ENCODE assay signal across 29 mouse cellular contexts in genomic region chr16:14309833-14310232, GRCm38 (mm10). TPM values are rescaled to one million over a fixed set of nuclear protein-coding genes. Genes with fewer than 3 reads are reported as not detected.
A peak's percentile ranks its signal among the peaks of the same experiment; 100 is the strongest.
DNase-seq lines count a peak whose midpoint lies in the region; ATAC-seq and TF ChIP-seq lines count a peak whose summit lies in the region.
"Had no signal": no experiment of that assay in that cellular context is flagged by ENCODE, and none has a peak within 500 bp of the region (broad histone marks: within the 10 kb centered on the region; RNA-seq: fewer than 3 reads in every experiment).

No protein-coding gene starts in this region.

- no peak for TF ChIP-seq POLR2A in MEL (IDR thresholded peaks at IDR 0.05; ENCODE audit: control insufficient read depth in 1 of 2, insufficient read depth in 1 of 2, low read depth in 1 of 2, low read length in 2 of 2, poor library complexity in 1 of 2)

- TF ChIP-seq EP300 in MEL (IDR thresholded peaks at IDR 0.05; ENCODE audit: low read depth in 1 of 2, low read length in 2 of 2): peak; percentile 88 to 90
- peak; percentile 57 for TF ChIP-seq EP300 in liver, postnatal 0 days (IDR thresholded peaks at IDR 0.05; ENCODE audit: low read depth)

- TF ChIP-seq CTCF in MEL (IDR thresholded peaks at IDR 0.05 in 2 of 3, conservative IDR thresholded peaks at IDR 0.05 in 1 of 3; ENCODE audit: control insufficient read depth in 1 of 3, insufficient read depth in 1 of 3, low read depth in 2 of 3, low read length in 3 of 3, poor library complexity in 1 of 3, severe bottlenecking in 1 of 3): no peak
- TF ChIP-seq CTCF in liver, postnatal 0 days (IDR thresholded peaks at IDR 0.05; ENCODE audit: low read depth): no peak

- no peak overlapping the region for H3K4me3 ChIP-seq in MEL (ENCODE audit: control insufficient read depth in 1 of 2, insufficient read depth in 1 of 2, low read depth in 2 of 2, low read length in 2 of 2)
- 0 out of 2 replicates have a peak overlapping the region, but pooled peaks have one; percentile 4 for H3K4me3 ChIP-seq in liver, embryonic 12.5 days
- H3K4me3 ChIP-seq in liver, postnatal 0 days (ENCODE audit: low read depth, low read length): no peak overlapping the region
- H3K4me3 ChIP-seq: embryonic facial prominence, embryonic 13.5 days; heart, embryonic 10.5 days; heart, embryonic 15.5 days; hindbrain, embryonic 12.5 days; intestine, embryonic 15.5 days; limb, embryonic 12.5 days had no signal

- H3K9me3 ChIP-seq in MEL (replicated peaks; ENCODE audit: insufficient read depth, low read length): no peaks in the 10 kb centered on the region
- H3K9me3 ChIP-seq in liver, embryonic 12.5 days (replicated peaks): no peaks in the 10 kb centered on the region
- no peaks in the 10 kb centered on the region for H3K9me3 ChIP-seq in liver, postnatal 0 days (ENCODE audit: low read length)
- H3K9me3 ChIP-seq: embryonic facial prominence, embryonic 13.5 days; heart, embryonic 10.5 days; heart, embryonic 15.5 days; hindbrain, embryonic 12.5 days; intestine, embryonic 15.5 days; limb, embryonic 12.5 days had no signal

- H3K4me1 ChIP-seq in MEL (ENCODE audit: control insufficient read depth in 1 of 2, insufficient read depth in 2 of 2, low read length in 2 of 2): peaks cover 13 to 39% of the 10 kb centered on the region in 2 experiments
- peaks cover 59% of the 10 kb centered on the region for H3K4me1 ChIP-seq in liver, embryonic 12.5 days
- peaks cover 3% of the 10 kb centered on the region; the same call in 1 of the 2 replicates for H3K4me1 ChIP-seq in liver, postnatal 0 days (ENCODE audit: insufficient read depth)
- H3K4me1 ChIP-seq: embryonic facial prominence, embryonic 13.5 days; heart, embryonic 10.5 days; heart, embryonic 15.5 days; intestine, embryonic 15.5 days; limb, embryonic 12.5 days had no signal

- H3K79me2 ChIP-seq in MEL (ENCODE audit: control insufficient read depth, insufficient read depth, low read length, poor library complexity): peaks cover 4% of the 10 kb centered on the region

- H3K27ac ChIP-seq in MEL (ENCODE audit: control insufficient read depth, low read depth, low read length): peak overlapping the region; percentile 74
- peak overlapping the region; percentile 93 for H3K27ac ChIP-seq in liver, embryonic 12.5 days
- peak overlapping the region; percentile 51; the same call in 1 of the 2 replicates for H3K27ac ChIP-seq in liver, postnatal 0 days (ENCODE audit: low read depth)
- H3K27ac ChIP-seq: embryonic facial prominence, embryonic 13.5 days; heart, embryonic 10.5 days; heart, embryonic 15.5 days; hindbrain, embryonic 12.5 days; hindbrain, postnatal 0 days; intestine, embryonic 15.5 days; limb, embryonic 12.5 days had no signal

- no peak overlapping the region for H3K9ac ChIP-seq in MEL (ENCODE audit: control insufficient read depth, low read depth, low read length, poor library complexity, severe bottlenecking)
- H3K9ac ChIP-seq in liver, embryonic 12.5 days: 0 out of 2 replicates have a peak overlapping the region, but pooled peaks have one; percentile 0
- no peak overlapping the region for H3K9ac ChIP-seq in liver, postnatal 0 days (replicated peaks)
- H3K9ac ChIP-seq: embryonic facial prominence, embryonic 13.5 days; heart, embryonic 15.5 days; hindbrain, embryonic 12.5 days; intestine, embryonic 15.5 days; limb, embryonic 12.5 days had no signal

- H3K36me3 ChIP-seq in MEL (ENCODE audit: control insufficient read depth in 1 of 2, insufficient read depth in 2 of 2, low read length in 2 of 2): peaks cover 1 to 46% of the 10 kb centered on the region in 2 experiments; a peak in 3 of 4 replicates
- H3K36me3 ChIP-seq in liver, embryonic 12.5 days: peaks cover 67% of the 10 kb centered on the region
- peaks cover 39% of the 10 kb centered on the region for H3K36me3 ChIP-seq in liver, postnatal 0 days (replicated peaks; ENCODE audit: insufficient read depth, low read length)

- ATAC-seq in liver, embryonic 12.5 days: peak; percentile 69
- ATAC-seq in liver, postnatal 0 days: no peak
- ATAC-seq: forebrain, embryonic 14.5 days; hindbrain, postnatal 0 days; intestine, embryonic 15.5 days; lung, postnatal 0 days had no signal

- TF ChIP-seq RAD21 in MEL (IDR thresholded peaks at IDR 0.05; ENCODE audit: low read depth, low read length): no peak

- DNase-seq in MEL (ENCODE audit: low read depth, low spot score): peak; percentile 86
- peak; percentile 46 for DNase-seq in c-Kit-positive CD71-positive TER-119-negative erythroid progenitor cells, embryonic 14.5 days (ENCODE audit: low read depth)
- no peak for DNase-seq in liver, postnatal 0 days
- no peak for DNase-seq in thymus, postnatal 36 days
- no peak for DNase-seq in gastrocnemius, postnatal 25 days
- DNase-seq in kidney, adult 18-20 months: no peak
- DNase-seq: adrenal gland, postnatal 25 days; cerebellum, adult 9-10 months; cerebellum, postnatal 36 days; embryo, embryonic 11 days; kidney, adult 8-10 months; kidney, postnatal 10 days; lung, adult 18-20 months; lung, postnatal 4 days; midbrain, embryonic 14.5 days; thymus, adult 2 months; thymus, postnatal 4 days had no signal

- H3K4me2 ChIP-seq in liver, embryonic 12.5 days: peak overlapping the region; percentile 52
- 0 out of 2 replicates have a peak overlapping the region, but pooled peaks have one; percentile 19 for H3K4me2 ChIP-seq in liver, postnatal 0 days (ENCODE audit: low read depth, low read length)
- H3K4me2 ChIP-seq: embryonic facial prominence, embryonic 13.5 days; heart, embryonic 15.5 days; hindbrain, embryonic 12.5 days; intestine, embryonic 15.5 days; limb, embryonic 12.5 days had no signal

- 9% methylated on average over 3 of the region's 3 CpGs for WGBS in liver, embryonic 12.5 days (ENCODE audit: insufficient replicate concordance)
- WGBS in liver, postnatal 0 days (ENCODE audit: insufficient replicate concordance): 23% methylated on average over 3 of the region's 3 CpGs

- H3K27me3 ChIP-seq in MEL (ENCODE audit: control insufficient read depth in 1 of 2, insufficient read depth in 2 of 2, low read length in 2 of 2): no peaks in the 10 kb centered on the region
- no peaks in the 10 kb centered on the region for H3K27me3 ChIP-seq in liver, embryonic 12.5 days (replicated peaks)
- no peaks in the 10 kb centered on the region for H3K27me3 ChIP-seq in liver, postnatal 0 days (ENCODE audit: insufficient read depth, low read length)
- H3K27me3 ChIP-seq: CH12.LX; embryonic facial prominence, embryonic 13.5 days; heart, embryonic 15.5 days; hindbrain, embryonic 12.5 days; intestine, embryonic 15.5 days; limb, embryonic 12.5 days had no signal

TF ChIP-seq in MEL, 35 proteins besides CTCF, POLR2A, EP300 and RAD21 (continues in another document):
- TF ChIP-seq MYB (IDR thresholded peaks at IDR 0.05; ENCODE audit: low read depth, low read length) (no peak), MAZ (IDR thresholded peaks at IDR 0.05; ENCODE audit: low read depth, low read length) (0 out of 2 replicates have a peak, but pooled peaks have one; percentile 25), BHLHE40 (IDR thresholded peaks at IDR 0.05; ENCODE audit: borderline replicate concordance, low read depth, low read length) (peak; percentile 68; the same call in 1 of the 2 replicates), SIN3A (IDR thresholded peaks at IDR 0.05; ENCODE audit: low read length) (peak; percentile 64; the same call in 1 of the 2 replicates), GATA1 (IDR thresholded peaks at IDR 0.05; ENCODE audit: low read depth, low read length) (peak; percentile 85), RCOR1 (IDR thresholded peaks at IDR 0.05; ENCODE audit: low read depth, low read length) (peak; percentile 80), MYC (IDR thresholded peaks at IDR 0.05; ENCODE audit: low read depth, low read length) (peak; percentile 16; the same call in 1 of the 2 replicates), TAL1 (IDR thresholded peaks at IDR 0.05; ENCODE audit: low read length) (peak; percentile 88), TBP (IDR thresholded peaks at IDR 0.05; ENCODE audit: low read depth, low read length) (0 out of 2 replicates have a peak, but pooled peaks have one; percentile 15), ETS1 (IDR thresholded peaks at IDR 0.05; ENCODE audit: low read depth, low read length) (peak; percentile 77), JUND (IDR thresholded peaks at IDR 0.05; ENCODE audit: low read depth, low read length) (peak; percentile 58; the same call in 1 of the 2 replicates), KAT2A (conservative IDR thresholded peaks at IDR 0.05; ENCODE audit: low read depth, low read length) (no peak), ELF1 (IDR thresholded peaks at IDR 0.05; ENCODE audit: low read depth, low read length) (no peak), MXI1 (IDR thresholded peaks at IDR 0.05; ENCODE audit: low read depth, low read length) (peak; percentile 43; the same call in 1 of the 2 replicates), POLR2AphosphoS5 (IDR thresholded peaks at IDR 0.05; ENCODE audit: borderline replicate concordance, low read depth, low read length) (no peak), NRF1 (IDR thresholded peaks at IDR 0.05; ENCODE audit: insufficient read depth, low read depth, low read length, poor library complexity, severe bottlenecking) (no peak), HCFC1 (IDR thresholded peaks at IDR 0.05; ENCODE audit: low read depth, low read length) (no peak)

RNA-seq across cellular contexts. Expression of gene Fopnl, which starts 7.4 kb away (rescaled TPM):
- total RNA-seq in MEL (2012; rRNA removed): 40.3 and 44.8 TPM in 2 replicates
- polyA plus RNA-seq in MEL (2012; ENCODE audit: insufficient read depth in 1 of 2, insufficient read length in 2 of 2, low read depth in 1 of 2, low replicate concordance in 2 of 2, missing spikeins in 1 of 2): 10 to 100 TPM in 1 of 2 experiments, not detected in 1; 46.9 TPM
- polyA plus RNA-seq in liver, embryonic 12.5 days (2016; fragmentation: Nextera tagmentation; extraction: Ambion mirVana): 81.9 and 85.5 TPM in 2 replicates
- 40.7 and 45.1 TPM in 2 replicates for polyA plus RNA-seq in liver, postnatal 0 days (2015; fragmentation: Nextera tagmentation; extraction: Ambion mirVana)
- total RNA-seq in gastrocnemius, postnatal 25 days (2021): 10 to 100 TPM; 61.1 to 62.4 TPM

RNA-seq across cellular contexts. Expression of gene Myh11, which starts 18.7 kb away (rescaled TPM):
- total RNA-seq in MEL (2012; rRNA removed): 0.03 TPM in 1 of 2 replicates, not detected in the other
- under 1 TPM in 1 of 2 experiments, not detected in 1; 0.01 TPM for polyA plus RNA-seq in MEL (2012; ENCODE audit: insufficient read depth in 1 of 2, insufficient read length in 2 of 2, low read depth in 1 of 2, low replicate concordance in 2 of 2, missing spikeins in 1 of 2)
- 0.69 and 0.71 TPM in 2 replicates for polyA plus RNA-seq in liver, embryonic 12.5 days (2016; fragmentation: Nextera tagmentation; extraction: Ambion mirVana)
- polyA plus RNA-seq in liver, postnatal 0 days (2015; fragmentation: Nextera tagmentation; extraction: Ambion mirVana): 0.36 TPM in 2 replicates
- 10 to 100 TPM; 15.0 to 31.6 TPM for total RNA-seq in gastrocnemius, postnatal 25 days (2021)
- total RNA-seq: monocyte, adult 5-6 weeks had no signal

RNA-seq across cellular contexts. Expression of gene Abcc1, which starts 51.5 kb away (rescaled TPM):
- 30.9 and 31.5 TPM in 2 replicates for total RNA-seq in MEL (2012; rRNA removed)
- 10 to 100 TPM; 34.2 to 39.8 TPM for polyA plus RNA-seq in MEL (2012; ENCODE audit: insufficient read depth in 1 of 2, insufficient read length in 2 of 2, low read depth in 1 of 2, low replicate concordance in 2 of 2, missing spikeins in 1 of 2)
- 6.2 and 6.6 TPM in 2 replicates for polyA plus RNA-seq in liver, embryonic 12.5 days (2016; fragmentation: Nextera tagmentation; extraction: Ambion mirVana)
- polyA plus RNA-seq in liver, postnatal 0 days (2015; fragmentation: Nextera tagmentation; extraction: Ambion mirVana): 1.2 and 1.7 TPM in 2 replicates
- 10 to 100 TPM; 18.8 to 21.8 TPM for total RNA-seq in gastrocnemius, postnatal 25 days (2021)

Comparison
In these comparisons a context has a peak if more than half of its experiments do, and no peak if none do; other contexts are left out.
1. DNase-seq: peak in MEL (single experiment) and c-Kit-positive CD71-positive TER-119-negative erythroid progenitor cells, embryonic 14.5 days (single experiment); none in liver, postnatal 0 days (single experiment), thymus, postnatal 36 days (0 of 2), gastrocnemius, postnatal 25 days (single experiment) and kidney, adult 18-20 months (single experiment).
2. Peak in every context shown above with its lines, with median percentiles within 50 percentile points of each other: H3K27ac ChIP-seq.